Mouse (Mus musculus) adrenal gland, postnatal 36 days (tissue): ENCODE results near the gene C730034F03Rik. TPM values are rescaled to one million over a fixed set of nuclear protein-coding genes. Genes with fewer than 3 reads are reported as not detected.

Source experiments
- DNase-seq, 2 experiments: peaks; one replicate each; pipeline ENCODE4 v3.0.0; 2021; ENCODE audit warnings: mixed read lengths in 1 of 2
- total RNA-seq, 2 experiments: library from RNA; stranded (reverse); gene quantifications; 2 replicates each; pipeline ENCODE4 v1.2.3; 2021

Gene C730034F03Rik
- total RNA-seq, 2 experiments from 2014 or later: 1.3 to 1.4 TPM

- DNase-seq: no peak
These were observed 2.4 kb downstream of the C730034F03Rik start for GRCm38 (mm10) chr15:89431806-89432205.

- DNase-seq: no peak
These were observed 3.6 kb downstream of the C730034F03Rik start for GRCm38 (mm10) chr15:89432946-89433345.

- no peak for DNase-seq
These were observed 4.7 kb downstream of the C730034F03Rik start for GRCm38 (mm10) chr15:89434136-89434535.

- no peak for DNase-seq
These were observed 6.5 kb downstream of the C730034F03Rik start for GRCm38 (mm10) chr15:89435878-89436277.

GRCm38 (mm10) chr15:89442486-89443070 is 13.2 kb downstream of the C730034F03Rik start:
- no peak for DNase-seq

GRCm38 (mm10) chr15:89452906-89453864 is 23.8 kb downstream of the C730034F03Rik start:
- peak; percentile 79 to 85 for DNase-seq

GRCm38 (mm10) chr15:89453865-89454478 is 24.6 kb downstream of the C730034F03Rik start, which contains the start of gene Mapk8ip2:
Gene Mapk8ip2, plus strand, starts transcription at chr15:89453913.
- no peak for DNase-seq

GRCm38 (mm10) chr15:89454857-89455256 is 25.5 kb downstream of the C730034F03Rik start:
- DNase-seq: no peak

- no peak for DNase-seq
These were observed 26.3 kb downstream of the C730034F03Rik start for GRCm38 (mm10) chr15:89455642-89456041.

- DNase-seq: no peak
These were observed 29.6 kb downstream of the C730034F03Rik start for GRCm38 (mm10) chr15:89458942-89459341.

- DNase-seq: no peak
These were observed 30.4 kb downstream of the C730034F03Rik start for GRCm38 (mm10) chr15:89459821-89460220.

- DNase-seq: no peak
These were observed 30.9 kb downstream of the C730034F03Rik start for GRCm38 (mm10) chr15:89460298-89460697.

GRCm38 (mm10) chr15:89461321-89461720 is 31.9 kb downstream of the C730034F03Rik start:
- no peak for DNase-seq

- DNase-seq: no peak
These were observed 32.8 kb downstream of the C730034F03Rik start for GRCm38 (mm10) chr15:89462176-89462575.

- DNase-seq: peak; percentile 20 to 42
These were observed 34.2 kb downstream of the C730034F03Rik start for GRCm38 (mm10) chr15:89463334-89464235.

- no peak for DNase-seq
These were observed 35.7 kb downstream of the C730034F03Rik start for GRCm38 (mm10) chr15:89465052-89465451.

- DNase-seq: no peak
These were observed 39.2 kb downstream of the C730034F03Rik start for GRCm38 (mm10) chr15:89468577-89468976.

- no peak for DNase-seq
These were observed 42.1 kb downstream of the C730034F03Rik start for GRCm38 (mm10) chr15:89471476-89471875.

GRCm38 (mm10) chr15:89473370-89473769 is 44.0 kb downstream of the C730034F03Rik start:
- no peak for DNase-seq

- no peak for DNase-seq
These were observed 44.5 kb downstream of the C730034F03Rik start for GRCm38 (mm10) chr15:89473921-89474320.

- DNase-seq: no peak
These were observed 45.4 kb downstream of the C730034F03Rik start for GRCm38 (mm10) chr15:89474596-89475292.
